Mouse (Mus musculus): ENCODE results near the gene Fam131b. TPM values are rescaled to one million over a fixed set of nuclear protein-coding genes. Genes with fewer than 3 reads are reported as not detected.

Fam131b gene
- under 1 TPM; 0.21 to 0.30 TPM for total RNA-seq (2021)
- long read RNA-seq, experiment 1, result 0 reads
- long read RNA-seq, experiment 2, result 0 reads

- DNase-seq (ENCODE audit: low spot score), result no peak
Observed at GRCm38 (mm10) chr6:42324482-42325267, at the start of gene Fam131b. Gene Fam131b (minus strand): TSS chr6:42324643.

GRCm38 (mm10) chr6:42373669-42374430 lies 49.4 kb upstream of the Fam131b start:
- no peak for DNase-seq (ENCODE audit: low spot score)

GRCm38 (mm10) chr6:42372816-42373547 lies 48.5 kb upstream of the Fam131b start, which contains the start of gene Epha1:
Gene Epha1 (minus strand): TSS chr6:42373268.
- peak; percentile 59 for DNase-seq (ENCODE audit: low spot score)

- no peak for DNase-seq (ENCODE audit: low spot score)
Observed at GRCm38 (mm10) chr6:42372421-42372815, 48.0 kb upstream of the Fam131b start.

- DNase-seq (ENCODE audit: low spot score), result no peak
Observed at GRCm38 (mm10) chr6:42372001-42372400, 47.6 kb upstream of the Fam131b start.

GRCm38 (mm10) chr6:42370630-42371363 lies 46.4 kb upstream of the Fam131b start:
- DNase-seq (ENCODE audit: low spot score), result no peak

- DNase-seq (ENCODE audit: low spot score), result no peak
Observed at GRCm38 (mm10) chr6:42369870-42370269, 45.4 kb upstream of the Fam131b start.

- no peak for DNase-seq (ENCODE audit: low spot score)
Observed at GRCm38 (mm10) chr6:42365215-42365614, 40.8 kb upstream of the Fam131b start.

GRCm38 (mm10) chr6:42364607-42365006 lies 40.2 kb upstream of the Fam131b start:
- no peak for DNase-seq (ENCODE audit: low spot score)

- DNase-seq (ENCODE audit: low spot score), result no peak
Observed at GRCm38 (mm10) chr6:42364066-42364465, 39.6 kb upstream of the Fam131b start.

GRCm38 (mm10) chr6:42362974-42363373 lies 38.5 kb upstream of the Fam131b start:
- no peak for DNase-seq (ENCODE audit: low spot score)

- DNase-seq (ENCODE audit: low spot score), result no peak
Observed at GRCm38 (mm10) chr6:42362497-42362896, 38.1 kb upstream of the Fam131b start.

- no peak for DNase-seq (ENCODE audit: low spot score)
Observed at GRCm38 (mm10) chr6:42362074-42362473, 37.6 kb upstream of the Fam131b start.

GRCm38 (mm10) chr6:42361041-42361895 lies 36.8 kb upstream of the Fam131b start:
- no peak for DNase-seq (ENCODE audit: low spot score)

- DNase-seq (ENCODE audit: low spot score), result no peak
Observed at GRCm38 (mm10) chr6:42360231-42360840, 35.9 kb upstream of the Fam131b start.

GRCm38 (mm10) chr6:42359364-42360147 lies 35.1 kb upstream of the Fam131b start:
- DNase-seq (ENCODE audit: low spot score), result no peak

GRCm38 (mm10) chr6:42358901-42359300 lies 34.5 kb upstream of the Fam131b start:
- DNase-seq (ENCODE audit: low spot score), result no peak

GRCm38 (mm10) chr6:42357901-42358300 lies 33.5 kb upstream of the Fam131b start:
- DNase-seq (ENCODE audit: low spot score), result no peak

GRCm38 (mm10) chr6:42356913-42357312 lies 32.5 kb upstream of the Fam131b start:
- no peak for DNase-seq (ENCODE audit: low spot score)
